Mouse (Mus musculus): ENCODE data around the gene Mlh1. TPM values are rescaled to one million over a fixed set of nuclear protein-coding genes. Genes with fewer than 3 reads are reported as not detected.

The Mlh1 gene
- polyA plus RNA-seq, 1 experiment from 2014 or later: 31.4 TPM

- no peak for ATAC-seq (replicated peaks; ENCODE audit: insufficient number of reproducible peaks, insufficient read depth, low FRiP score, low read depth)
- peak overlapping the region; percentile 78 for H3K27ac ChIP-seq
- H3K4me1 ChIP-seq (replicated peaks): peaks cover 22% of the 10 kb centered on the region
- H3K27me3 ChIP-seq: no peaks in the 10 kb centered on the region
- H3K4me2 ChIP-seq: no peak overlapping the region
- WGBS: 28% methylated on average over 6 of the region's 6 CpGs
- H3K4me3 ChIP-seq: no peak overlapping the region
- H3K36me3 ChIP-seq: peaks cover 37% of the 10 kb centered on the region
- no peak overlapping the region for H3K9ac ChIP-seq
- H3K9me3 ChIP-seq (replicated peaks): no peaks in the 10 kb centered on the region
These were observed 58.1 kb downstream of the Mlh1 start for GRCm38 (mm10) chr9:111213501-111213900.

GRCm38 (mm10) chr9:111211122-111212041 lies 60.2 kb downstream of the Mlh1 start:
- H3K4me1 ChIP-seq (replicated peaks): peaks cover 32% of the 10 kb centered on the region
- peak overlapping the region; percentile 35; the same call in 1 of the 2 replicates for H3K27ac ChIP-seq
- WGBS: 71% methylated on average over 10 of the region's 10 CpGs

GRCm38 (mm10) chr9:111210412-111210811 lies 61.2 kb downstream of the Mlh1 start:
- Histone ChIP-seq H3K4me2 (no peak overlapping the region), H3K9me3 (replicated peaks) (no peaks in the 10 kb centered on the region), H3K27ac (peak overlapping the region; percentile 39; the same call in 1 of the 2 replicates), H3K9ac (no peak overlapping the region), H3K36me3 (peaks cover 17% of the 10 kb centered on the region; the same call in 1 of the 2 replicates), H3K27me3 (no peaks in the 10 kb centered on the region), H3K4me3 (no peak overlapping the region), H3K4me1 (replicated peaks) (peaks cover 32% of the 10 kb centered on the region)
- WGBS: 86% methylated on average over 4 of the region's 4 CpGs
- ATAC-seq (replicated peaks; ENCODE audit: insufficient number of reproducible peaks, insufficient read depth, low FRiP score, low read depth): no peak

More at GRCm38 (mm10) chr9:111211122-111212041, 60.2 kb downstream of the Mlh1 start:
- no peaks in the 10 kb centered on the region for H3K9me3 ChIP-seq (replicated peaks)
- H3K4me2 ChIP-seq: no peak overlapping the region
- no peak for ATAC-seq (replicated peaks; ENCODE audit: insufficient number of reproducible peaks, insufficient read depth, low FRiP score, low read depth)
- H3K9ac ChIP-seq: no peak overlapping the region
- no peak overlapping the region for H3K4me3 ChIP-seq
- H3K36me3 ChIP-seq: peaks cover 22% of the 10 kb centered on the region
- H3K27me3 ChIP-seq: no peaks in the 10 kb centered on the region

GRCm38 (mm10) chr9:111209158-111209699 lies 62.4 kb downstream of the Mlh1 start:
- no peaks in the 10 kb centered on the region for H3K9me3 ChIP-seq (replicated peaks)
- H3K27me3 ChIP-seq: no peaks in the 10 kb centered on the region
- H3K4me3 ChIP-seq: no peak overlapping the region
- H3K4me2 ChIP-seq: no peak overlapping the region
- peaks cover 31% of the 10 kb centered on the region for H3K4me1 ChIP-seq (replicated peaks)
- H3K27ac ChIP-seq: peak overlapping the region; percentile 39; the same call in 1 of the 2 replicates
- H3K9ac ChIP-seq: no peak overlapping the region
- peaks cover 10% of the 10 kb centered on the region; the same call in 1 of the 2 replicates for H3K36me3 ChIP-seq
- ATAC-seq (replicated peaks; ENCODE audit: insufficient number of reproducible peaks, insufficient read depth, low FRiP score, low read depth): no peak
- WGBS: 91% methylated on average over 7 of the region's 7 CpGs

- H3K9me3 ChIP-seq (replicated peaks): no peaks in the 10 kb centered on the region
- WGBS: 65% methylated on average over 3 of the region's 3 CpGs
- 0 out of 2 replicates have a peak overlapping the region, but pooled peaks have one; percentile 13 for H3K4me2 ChIP-seq
- H3K36me3 ChIP-seq: peaks cover 10% of the 10 kb centered on the region; the same call in 1 of the 2 replicates
- H3K4me1 ChIP-seq (replicated peaks): peaks cover 23% of the 10 kb centered on the region
- H3K27ac ChIP-seq: peak overlapping the region; percentile 87
- ATAC-seq (replicated peaks; ENCODE audit: insufficient number of reproducible peaks, insufficient read depth, low FRiP score, low read depth): peak; percentile 64; the same call in 1 of the 2 replicates
- H3K27me3 ChIP-seq: no peaks in the 10 kb centered on the region
- no peak overlapping the region for H3K9ac ChIP-seq
- H3K4me3 ChIP-seq: no peak overlapping the region
These were observed 63.4 kb downstream of the Mlh1 start for GRCm38 (mm10) chr9:111208185-111208584.

GRCm38 (mm10) chr9:111207683-111208082 lies 63.9 kb downstream of the Mlh1 start:
- peak overlapping the region; percentile 13; the same call in 1 of the 2 replicates for H3K4me2 ChIP-seq

GRCm38 (mm10) chr9:111204601-111205375 lies 66.8 kb downstream of the Mlh1 start:
- ATAC-seq (replicated peaks; ENCODE audit: insufficient number of reproducible peaks, insufficient read depth, low FRiP score, low read depth): no peak
- WGBS: 51% methylated on average over 9 of the region's 9 CpGs
- H3K36me3 ChIP-seq: peaks cover 23% of the 10 kb centered on the region; the same call in 1 of the 2 replicates
- H3K27me3 ChIP-seq: no peaks in the 10 kb centered on the region
- no peak overlapping the region for H3K9ac ChIP-seq
- H3K4me1 ChIP-seq (replicated peaks): peaks cover 12% of the 10 kb centered on the region
- H3K9me3 ChIP-seq (replicated peaks): no peaks in the 10 kb centered on the region
- no peak overlapping the region for H3K4me2 ChIP-seq
- no peak overlapping the region for H3K4me3 ChIP-seq
- H3K27ac ChIP-seq: peak overlapping the region; percentile 19

More at GRCm38 (mm10) chr9:111207683-111208082, 63.9 kb downstream of the Mlh1 start:
- H3K36me3 ChIP-seq: peaks cover 11% of the 10 kb centered on the region; the same call in 1 of the 2 replicates
- no peak overlapping the region for H3K4me3 ChIP-seq
- peak; percentile 70 for ATAC-seq (replicated peaks; ENCODE audit: insufficient number of reproducible peaks, insufficient read depth, low FRiP score, low read depth)
- no peaks in the 10 kb centered on the region for H3K9me3 ChIP-seq (replicated peaks)
- H3K27me3 ChIP-seq: no peaks in the 10 kb centered on the region
- WGBS: 28% methylated on average over 3 of the region's 3 CpGs
- no peak overlapping the region for H3K9ac ChIP-seq
- peaks cover 19% of the 10 kb centered on the region for H3K4me1 ChIP-seq (replicated peaks)
- H3K27ac ChIP-seq: peak overlapping the region; percentile 87

GRCm38 (mm10) chr9:111200208-111200607 lies 71.4 kb downstream of the Mlh1 start:
- H3K4me3 ChIP-seq: no peak overlapping the region
- no peaks in the 10 kb centered on the region for H3K27me3 ChIP-seq
- peaks cover 2% of the 10 kb centered on the region; the same call in 1 of the 2 replicates for H3K4me1 ChIP-seq (replicated peaks)
- H3K27ac ChIP-seq: no peak overlapping the region
- H3K36me3 ChIP-seq: peaks cover 16% of the 10 kb centered on the region; the same call in 1 of the 2 replicates
- no peak overlapping the region for H3K9ac ChIP-seq
- no peak overlapping the region for H3K4me2 ChIP-seq
- H3K9me3 ChIP-seq (replicated peaks): no peaks in the 10 kb centered on the region
- no peak for ATAC-seq (replicated peaks; ENCODE audit: insufficient number of reproducible peaks, insufficient read depth, low FRiP score, low read depth)

GRCm38 (mm10) chr9:111198332-111198731 lies 73.3 kb downstream of the Mlh1 start:
- H3K27ac ChIP-seq: no peak overlapping the region
- H3K36me3 ChIP-seq: peaks cover 19% of the 10 kb centered on the region; the same call in 1 of the 2 replicates
- H3K9me3 ChIP-seq (replicated peaks): no peaks in the 10 kb centered on the region
- no peak for ATAC-seq (replicated peaks; ENCODE audit: insufficient number of reproducible peaks, insufficient read depth, low FRiP score, low read depth)
- H3K9ac ChIP-seq: no peak overlapping the region
- 60% methylated on average over 1 of the region's 1 CpGs for WGBS
- no peak overlapping the region for H3K4me3 ChIP-seq
- H3K4me2 ChIP-seq: no peak overlapping the region
- no peaks in the 10 kb centered on the region for H3K4me1 ChIP-seq (replicated peaks)
- no peaks in the 10 kb centered on the region for H3K27me3 ChIP-seq

GRCm38 (mm10) chr9:111197712-111198111 lies 73.9 kb downstream of the Mlh1 start:
- no peak for ATAC-seq (replicated peaks; ENCODE audit: insufficient number of reproducible peaks, insufficient read depth, low FRiP score, low read depth)
- Histone ChIP-seq H3K4me1 (replicated peaks) (no peaks in the 10 kb centered on the region), H3K4me2 (no peak overlapping the region), H3K9ac (no peak overlapping the region), H3K9me3 (replicated peaks) (no peaks in the 10 kb centered on the region), H3K36me3 (peaks cover 25% of the 10 kb centered on the region; the same call in 1 of the 2 replicates), H3K27ac (no peak overlapping the region), H3K4me3 (no peak overlapping the region), H3K27me3 (no peaks in the 10 kb centered on the region)
- 87% methylated on average over 4 of the region's 4 CpGs for WGBS

- Histone ChIP-seq H3K4me1 (replicated peaks) (no peaks in the 10 kb centered on the region), H3K4me3 (no peak overlapping the region), H3K27ac (no peak overlapping the region), H3K36me3 (peaks cover 23% of the 10 kb centered on the region; the same call in 1 of the 2 replicates), H3K9me3 (replicated peaks) (no peaks in the 10 kb centered on the region), H3K4me2 (no peak overlapping the region), H3K9ac (no peak overlapping the region), H3K27me3 (no peaks in the 10 kb centered on the region)
- 87% methylated on average over 3 of the region's 3 CpGs for WGBS
- ATAC-seq (replicated peaks; ENCODE audit: insufficient number of reproducible peaks, insufficient read depth, low FRiP score, low read depth): no peak
These were observed 74.5 kb downstream of the Mlh1 start for GRCm38 (mm10) chr9:111197116-111197515.

Measured in heart, embryonic 15.5 days (tissue).